12 mouse cellular contexts compared by ENCODE assay signal in genomic region chr11:82392341-82392740, GRCm38 (mm10). TPM values are rescaled to one million over a fixed set of nuclear protein-coding genes. Genes with fewer than 3 reads are reported as not detected.
DNase-seq lines count a peak whose midpoint lies in the region; TF ChIP-seq lines count a peak whose summit lies in the region.
"Had no signal": no experiment of that assay in that cellular context is flagged by ENCODE, and none has a peak within 500 bp of the region (broad histone marks: within the 10 kb centered on the region; RNA-seq: fewer than 3 reads in every experiment).

No protein-coding gene starts in this region.

- H3K4me3 ChIP-seq in olfactory bulb, adult 2 months (ENCODE audit: insufficient read depth, low read depth, low read length) = no peak overlapping the region

- peak; percentile 46 for DNase-seq in layer of hippocampus, adult 11-12 months (ENCODE audit: low spot score)
- DNase-seq in layer of hippocampus, adult 9-10 months (ENCODE audit: low spot score) = no peak
- DNase-seq in cerebellum, adult 9-10 months = peak; percentile 50
- peak; percentile 15 to 17 for DNase-seq in frontal cortex, postnatal 14 days (ENCODE audit: low spot score in 2 of 2)
- no peak for DNase-seq in kidney, postnatal 25 days
- no peak for DNase-seq in spleen, postnatal 14 days (ENCODE audit: low spot score in 2 of 2)
- no peak for DNase-seq in adrenal gland, adult (ENCODE audit: inconsistent age in 2 of 2, low spot score in 1 of 2)
- DNase-seq: lung, adult 2 months; spleen, adult 18-20 months; thymus, postnatal 14 days had no signal

- H3K27ac ChIP-seq in olfactory bulb, adult 2 months (ENCODE audit: insufficient read depth, low read depth, low read length) = no peak overlapping the region

- H3K4me1 ChIP-seq in olfactory bulb, adult 2 months (ENCODE audit: control insufficient read depth, insufficient read depth, low read length) = peaks cover 26% of the 10 kb centered on the region

- 0 out of 2 replicates have a peak, but pooled peaks have one; percentile 22 for TF ChIP-seq CTCF in olfactory bulb, adult 2 months (IDR thresholded peaks at IDR 0.05; ENCODE audit: insufficient read depth, low read depth, low read length)

- no peak for TF ChIP-seq POLR2A in olfactory bulb, adult 2 months (IDR thresholded peaks at IDR 0.05; ENCODE audit: insufficient read depth, low read depth, low read length)

- 57% methylated on average over 3 of the region's 3 CpGs for WGBS in olfactory bulb, adult 2 months

RNA-seq across cellular contexts. Expression of gene Tmem132e, which starts 3.6 kb away (rescaled TPM):
- not detected in 2 replicates for polyA plus RNA-seq in olfactory bulb, adult 2 months (2012; ENCODE audit: insufficient read depth, insufficient read length, low replicate concordance, missing spikeins)
- polyA plus RNA-seq: inflammation-experienced regulatory T-cells, adult 6 months had no signal

Comparison
In these comparisons a context has a peak if more than half of its experiments do, and no peak if none do; other contexts are left out.
1. DNase-seq: peak in layer of hippocampus, adult 11-12 months (single experiment), cerebellum, adult 9-10 months (single experiment) and frontal cortex, postnatal 14 days (2 of 2); none in layer of hippocampus, adult 9-10 months (single experiment), kidney, postnatal 25 days (0 of 2), spleen, postnatal 14 days (0 of 2) and adrenal gland, adult (0 of 2).